Mouse (Mus musculus) layer of hippocampus, postnatal 36 days (tissue): ENCODE data around the gene Zfr. TPM values are rescaled to one million over a fixed set of nuclear protein-coding genes. Genes with fewer than 3 reads are reported as not detected.

Experiments
- DNase-seq, 2 experiments: peaks; one replicate each; pipeline ENCODE4 v3.0.0; 2022
- total RNA-seq, 2 experiments: library from RNA; stranded (reverse); gene quantifications; 2 replicates each; pipeline ENCODE4 v1.2.3; 2021

The Zfr gene
- 100 to 1,000 TPM; 347 to 362 TPM for total RNA-seq

DNA sequence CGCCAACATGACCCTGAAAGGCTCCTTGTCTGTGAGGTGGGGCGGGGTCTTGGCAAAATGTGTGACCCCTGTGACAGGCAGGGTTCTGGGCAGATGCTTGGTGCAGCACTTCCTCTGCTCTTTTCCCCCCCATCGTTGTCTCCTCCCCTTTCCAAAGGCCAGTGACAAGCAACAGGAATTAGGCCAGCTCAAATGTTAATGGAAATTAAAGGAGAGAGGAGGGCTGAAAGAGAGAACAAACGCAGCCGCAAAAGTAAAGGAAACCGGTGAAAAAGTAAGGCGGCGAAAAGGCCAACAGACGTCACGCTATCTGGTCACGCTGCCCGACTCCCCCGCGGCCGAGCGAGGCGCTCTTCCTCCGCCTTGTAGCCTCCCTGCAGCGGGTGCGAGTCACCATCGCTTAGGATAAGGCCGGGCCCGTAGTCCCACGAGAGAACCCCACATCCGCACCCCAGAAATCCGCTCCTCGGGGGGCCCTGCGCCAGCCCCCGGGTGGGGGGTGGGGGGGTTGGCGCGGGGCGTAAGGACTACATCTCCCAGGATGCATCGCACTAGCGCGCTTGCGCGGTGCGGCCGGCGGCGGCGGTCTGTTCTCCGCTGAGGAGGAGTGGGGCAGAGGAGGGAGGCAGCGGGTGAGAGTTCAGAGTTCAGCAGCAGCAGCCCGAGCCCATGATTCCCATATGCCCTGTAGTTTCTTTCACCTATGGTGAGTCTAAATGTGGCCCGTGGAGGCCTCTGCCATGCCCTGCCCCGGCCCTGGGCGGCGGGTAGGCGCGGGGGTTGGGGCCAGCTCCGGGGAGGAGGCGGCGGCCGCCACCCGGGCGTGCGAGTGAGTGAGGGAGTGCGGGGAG, at the start of gene Zfr:
Zfr (plus strand) TSS at position 590 of the 851 bp plus-strand sequence.
- DNase-seq: peak; percentile 92 to 94

- no peak for DNase-seq
Measured at GRCm38 (mm10) chr15:12067971-12068370, 49.7 kb upstream of the Zfr start.

DNA sequence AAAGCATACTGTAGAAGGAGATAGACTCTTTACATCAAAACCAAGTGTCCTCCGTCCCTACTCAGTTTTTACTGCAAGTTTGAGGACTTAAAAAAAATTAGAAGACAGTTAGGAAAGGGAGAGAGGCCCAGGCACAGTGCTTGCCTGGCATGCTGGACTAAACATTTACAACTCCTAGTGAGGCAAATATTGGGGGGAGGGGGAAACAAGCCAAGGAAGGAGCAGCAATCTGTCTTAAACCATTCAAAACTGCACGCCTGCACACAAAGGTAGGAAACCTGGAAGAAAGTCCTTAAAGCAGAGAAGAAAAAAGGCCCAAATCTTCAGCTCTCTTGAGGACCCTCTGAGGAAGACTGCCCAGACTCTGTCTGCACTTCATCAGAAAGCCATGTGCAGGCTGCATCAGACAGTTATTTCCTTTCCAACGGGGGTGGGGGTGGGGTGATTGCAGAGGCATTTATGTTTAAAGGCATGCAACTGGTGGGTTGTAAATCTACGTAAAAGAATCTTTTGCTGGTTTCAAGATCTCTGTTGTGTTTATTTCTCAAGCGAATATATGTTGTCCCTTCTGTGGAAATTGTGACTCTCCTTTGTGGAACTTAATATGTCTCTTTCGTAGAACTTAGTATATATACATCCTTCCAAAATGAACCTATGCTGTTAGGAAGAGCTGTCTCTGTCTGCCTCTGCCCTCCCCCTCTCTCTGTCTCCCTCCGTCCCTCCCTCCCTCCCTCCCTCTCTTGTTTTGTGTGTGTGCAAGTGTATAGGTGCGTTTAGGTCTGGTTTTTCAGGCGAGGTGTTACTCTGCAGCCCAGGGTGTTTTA, 49.0 kb upstream of the Zfr start:
- no peak for DNase-seq

DNA sequence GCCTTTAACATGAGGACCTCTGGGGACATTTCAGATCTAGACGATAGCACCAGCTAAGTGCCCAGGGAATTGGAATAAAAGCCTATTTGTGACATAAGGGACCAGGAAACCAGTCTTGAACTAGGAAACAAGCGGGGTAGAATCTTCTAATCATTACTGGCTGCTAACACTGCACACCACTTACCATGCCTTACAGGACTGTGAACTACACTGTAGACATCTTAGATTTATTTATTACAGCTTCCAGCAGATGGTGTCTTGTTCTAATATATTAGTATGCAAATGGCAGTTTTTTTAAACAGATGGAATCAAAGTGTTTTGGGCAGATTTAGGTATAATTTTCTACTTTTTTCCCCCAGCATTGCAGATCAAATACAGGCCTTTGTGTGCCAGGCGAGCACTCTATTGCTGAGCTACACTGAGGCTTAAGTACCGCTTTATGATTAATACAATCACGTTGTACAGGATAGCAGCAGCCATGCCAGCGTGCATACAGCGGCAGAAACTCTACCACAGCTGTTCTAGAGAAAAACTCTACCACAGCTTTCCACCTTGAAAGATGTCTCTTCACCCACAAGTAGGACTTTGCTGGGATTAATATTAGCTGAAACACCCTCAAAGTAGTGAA, 44.8 kb upstream of the Zfr start:
- DNase-seq: peak in 1 of 2 experiments; percentile 22

DNA sequence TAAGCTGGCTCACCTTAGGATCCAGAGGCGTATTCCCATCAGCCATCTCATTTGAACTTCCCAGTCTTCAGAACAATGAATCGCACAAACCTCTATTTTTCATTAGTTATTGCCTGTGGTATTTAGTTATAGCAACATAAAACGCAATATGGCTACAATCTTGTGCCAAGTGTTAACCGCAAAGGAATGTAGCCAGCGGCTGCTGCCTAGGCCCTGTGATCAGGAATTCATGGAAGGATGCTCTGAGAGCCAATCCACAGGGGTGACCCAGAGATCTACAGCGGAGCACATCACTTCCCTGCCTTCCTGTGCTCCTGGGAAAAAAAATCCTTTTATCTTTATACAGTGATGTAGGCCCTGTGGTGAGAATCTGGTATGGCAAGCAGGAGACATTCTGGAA, 43.2 kb upstream of the Zfr start:
- no peak for DNase-seq

- peak in 1 of 2 experiments; percentile 21 for DNase-seq
Measured at GRCm38 (mm10) chr15:12082344-12082743, 35.3 kb upstream of the Zfr start.

- peak in 1 of 2 experiments; percentile 42 for DNase-seq
Measured at GRCm38 (mm10) chr15:12084164-12084563, 33.5 kb upstream of the Zfr start.

DNA sequence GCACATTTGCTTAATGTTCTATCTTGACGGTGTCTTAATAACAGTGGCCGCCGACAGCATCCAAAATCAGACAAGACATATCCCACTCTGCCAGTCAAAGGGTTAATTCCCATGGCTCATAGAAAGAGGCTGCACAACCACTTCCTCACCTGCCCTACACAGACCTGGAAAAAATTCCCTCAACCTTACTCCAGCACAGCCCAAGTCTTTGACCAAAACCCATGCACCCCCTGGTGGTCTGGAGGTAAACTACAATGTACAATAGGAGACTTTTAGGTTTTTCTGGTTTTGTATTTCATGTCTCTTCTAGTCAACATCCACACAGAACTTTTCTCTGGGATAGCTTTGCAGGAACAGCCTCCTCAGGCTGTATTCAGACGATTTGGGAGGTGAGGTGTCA, 32.8 kb upstream of the Zfr start:
- no peak for DNase-seq

GRCm38 (mm10) chr15:12087634-12088033, 30.0 kb upstream of the Zfr start:
- DNase-seq: no peak

- DNase-seq: no peak
Measured at GRCm38 (mm10) chr15:12088091-12088490, 29.5 kb upstream of the Zfr start.

GRCm38 (mm10) chr15:12090087-12090486, 27.5 kb upstream of the Zfr start:
- no peak for DNase-seq

DNA sequence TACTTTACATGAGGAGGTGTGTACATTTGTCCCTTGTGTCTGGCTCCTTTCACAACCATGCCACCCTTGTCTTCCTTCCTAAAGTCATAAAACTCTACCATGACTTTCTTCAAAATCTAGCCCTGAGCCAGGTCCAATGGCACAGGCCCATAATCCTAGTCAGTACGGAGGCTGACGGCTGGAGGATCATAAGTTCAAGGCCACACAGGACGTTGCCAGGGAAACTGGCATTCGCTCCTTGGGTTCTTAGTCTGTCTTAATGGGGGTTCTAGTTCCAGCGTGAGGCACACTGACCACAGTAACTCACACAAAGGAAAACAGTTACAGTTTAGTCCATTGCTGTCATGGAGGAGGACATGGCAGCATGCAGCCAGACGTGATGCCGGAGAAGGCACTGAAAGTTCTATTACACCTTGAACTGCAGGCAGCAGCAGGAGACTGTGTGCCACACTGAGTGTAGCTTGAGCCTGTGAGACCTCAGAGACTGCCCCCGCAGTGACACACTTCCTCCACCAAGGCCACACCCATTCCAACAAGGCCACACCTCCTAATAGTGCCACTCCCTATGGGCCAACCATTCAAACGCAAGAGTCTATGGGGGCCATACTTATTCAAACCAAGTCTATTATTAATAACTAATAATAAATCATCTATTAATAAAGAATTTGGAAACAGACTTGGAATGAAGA, 26.5 kb upstream of the Zfr start:
- DNase-seq: no peak

DNA sequence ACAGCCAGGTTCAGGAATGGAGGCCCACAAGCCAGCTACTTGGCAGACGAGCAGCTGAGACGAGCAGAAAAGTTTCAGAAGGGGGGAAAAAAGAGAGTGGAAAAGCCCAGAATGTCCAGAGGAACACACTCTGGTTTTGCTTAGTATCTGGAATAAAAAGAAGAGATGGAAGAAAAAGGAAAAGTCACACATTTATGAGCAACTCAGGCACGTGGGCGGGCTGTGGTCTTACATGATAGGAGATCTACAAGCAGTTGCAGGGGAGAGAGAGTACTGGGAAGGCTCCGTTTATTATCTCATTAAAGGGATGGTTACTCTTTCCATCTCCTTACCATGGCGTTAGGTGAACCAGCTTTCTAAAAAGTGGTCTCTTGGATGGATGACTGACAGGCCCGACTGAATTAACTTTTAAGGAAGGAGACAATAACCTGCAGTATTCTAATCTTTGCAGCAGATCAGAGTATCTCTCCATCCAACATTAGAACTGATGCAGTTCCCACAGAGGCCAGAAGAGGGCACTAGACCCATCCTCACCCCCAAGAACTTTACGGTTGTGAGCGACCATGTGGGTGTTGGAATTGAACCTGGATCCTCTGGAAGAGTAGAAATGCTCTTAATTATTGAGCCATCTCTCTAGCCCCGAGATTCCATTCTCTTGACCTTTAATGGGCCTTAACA, 25.7 kb upstream of the Zfr start:
- no peak for DNase-seq

- DNase-seq: peak in 1 of 2 experiments; percentile 47
Measured at GRCm38 (mm10) chr15:12093026-12093960, 24.3 kb upstream of the Zfr start.

DNA sequence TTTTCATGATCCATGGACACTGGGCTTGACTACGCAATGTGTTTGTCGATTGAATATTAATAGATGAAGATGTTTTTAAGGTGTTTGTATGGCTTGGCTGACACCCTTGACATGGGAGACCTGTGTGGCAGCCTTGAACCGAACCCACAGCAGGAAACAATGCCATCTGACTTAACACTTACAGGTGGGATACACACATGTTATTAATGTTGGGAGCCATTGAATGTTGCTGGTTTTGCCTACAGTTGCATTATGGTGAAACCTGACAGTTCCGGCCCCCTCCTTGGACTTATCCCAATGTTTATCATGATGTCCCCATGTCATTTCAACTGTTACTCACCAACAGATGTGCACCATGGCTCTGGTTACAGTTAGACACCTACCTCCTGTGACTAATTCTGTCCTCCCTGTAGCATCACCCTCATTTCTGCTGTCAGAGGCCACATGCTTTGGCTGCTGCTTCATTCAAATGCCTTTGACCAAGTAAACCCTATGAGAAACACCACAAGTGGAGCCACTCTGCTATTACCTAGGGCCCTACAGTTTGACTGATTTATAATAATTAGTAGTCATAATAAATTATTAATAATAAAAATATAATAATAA, 23.6 kb upstream of the Zfr start:
- DNase-seq: no peak

DNA sequence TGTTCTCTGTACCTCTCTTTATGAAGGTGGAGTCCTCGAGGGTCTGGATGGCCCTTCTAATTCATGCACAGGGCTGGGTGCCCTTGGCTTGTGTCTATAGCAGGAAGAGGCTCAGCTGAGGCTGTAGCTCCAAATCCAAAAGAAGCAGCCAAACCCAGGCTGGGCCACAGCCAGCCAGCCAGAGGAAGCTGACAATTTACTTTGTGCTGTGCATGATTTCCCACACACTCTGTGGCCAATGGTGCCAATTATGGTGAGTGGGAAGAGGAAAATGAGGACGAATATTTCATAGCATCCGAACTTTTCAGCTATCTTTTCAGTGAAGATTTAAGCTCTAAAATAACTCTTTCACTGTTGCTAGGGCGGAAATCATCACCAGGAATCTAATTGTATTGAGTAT, 21.2 kb upstream of the Zfr start:
- peak; percentile 75 to 78 for DNase-seq

GRCm38 (mm10) chr15:12097344-12097743, 20.3 kb upstream of the Zfr start:
- no peak for DNase-seq

DNA sequence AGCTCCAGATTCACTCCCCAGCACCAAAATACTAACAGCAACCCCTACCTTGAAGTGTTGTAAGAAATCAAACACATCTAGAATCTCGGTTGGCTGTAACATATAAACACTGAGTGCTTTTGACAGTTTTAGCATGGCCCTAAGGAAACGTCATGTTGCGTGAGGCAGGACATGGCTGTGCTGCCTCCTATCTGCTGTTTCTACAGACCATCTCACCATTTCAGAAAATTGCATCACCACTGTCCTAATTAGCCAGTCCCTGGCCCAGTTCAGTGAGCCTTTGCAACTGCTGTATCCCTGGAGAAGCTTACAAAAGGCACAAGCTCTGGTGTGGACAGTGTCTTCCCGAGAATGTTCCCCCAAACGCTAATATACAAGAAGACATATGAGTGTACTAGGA, 16.7 kb upstream of the Zfr start:
- DNase-seq: no peak

DNA sequence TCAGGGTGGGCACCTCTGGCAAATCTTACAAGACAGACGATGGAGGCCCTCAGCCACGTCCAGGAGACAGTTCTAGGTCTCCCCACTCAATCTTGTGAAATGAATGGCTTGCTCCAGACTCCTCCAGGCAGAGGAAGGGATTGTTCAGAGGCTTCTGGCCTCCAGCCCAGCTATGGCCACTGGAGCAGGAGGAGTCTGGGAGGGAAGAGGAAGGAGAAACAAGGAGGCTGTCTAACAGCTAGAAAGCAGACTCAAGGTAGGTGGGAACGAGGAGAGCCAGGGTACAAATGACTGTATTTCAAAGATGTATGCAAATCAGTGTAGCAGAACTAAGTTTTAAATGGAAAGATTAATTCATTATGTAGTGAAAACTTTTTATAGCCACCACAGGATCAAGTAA, 13.9 kb upstream of the Zfr start:
- DNase-seq: no peak

- DNase-seq: no peak
Measured at GRCm38 (mm10) chr15:12104827-12105226, 12.8 kb upstream of the Zfr start.
